Mouse (Mus musculus) brown adipose tissue, adult 24 weeks (tissue): Measurements from ENCODE around the gene N4bp2l2. TPM values are rescaled to one million over a fixed set of nuclear protein-coding genes. Genes with fewer than 3 reads are reported as not detected.

Experiments used
- H3K27ac ChIP-seq: fragments of 200-500 bp; replicated peaks from 2 replicates; pipeline ENCODE4 v1.5.1; 2012; ENCODE audit warnings: low read depth, mild to moderate bottlenecking, low read length
- H3K4me1 ChIP-seq: fragments of 200-500 bp; 2 replicates; pipeline ENCODE4 v1.6.1; 2012; ENCODE audit warnings: low read length, mixed read lengths; ENCODE audit not compliant: control insufficient read depth, insufficient read depth, insufficient read length
- H3K4me3 ChIP-seq: fragments of 200-500 bp; 2 replicates; pipeline ENCODE4 v1.5.1; 2012; ENCODE audit warnings: low read depth, mild to moderate bottlenecking, low read length, moderate library complexity; ENCODE audit not compliant: insufficient read depth
- polyA plus RNA-seq: library from polyadenylated mRNA; stranded (reverse); fragments of >200 nt; gene quantifications from 2 replicates; pipeline ENCODE4 v1.2.4, GENCODE M21; 2012; ENCODE audit not compliant: missing spikeins, insufficient read depth, insufficient read length

N4bp2l2 gene
- polyA plus RNA-seq, 1 experiment: 47.5 TPM

- Histone ChIP-seq H3K4me1 (no peaks in the 10 kb centered on the region), H3K27ac (no peak overlapping the region), H3K4me3 (no peak overlapping the region)
These were observed 47.2 kb downstream of the N4bp2l2 start for GRCm38 (mm10) chr5:150618599-150619355.

GRCm38 (mm10) chr5:150616731-150617130 lies 49.3 kb downstream of the N4bp2l2 start:
- H3K4me3 ChIP-seq: no peak overlapping the region
- H3K27ac ChIP-seq: no peak overlapping the region

DNA sequence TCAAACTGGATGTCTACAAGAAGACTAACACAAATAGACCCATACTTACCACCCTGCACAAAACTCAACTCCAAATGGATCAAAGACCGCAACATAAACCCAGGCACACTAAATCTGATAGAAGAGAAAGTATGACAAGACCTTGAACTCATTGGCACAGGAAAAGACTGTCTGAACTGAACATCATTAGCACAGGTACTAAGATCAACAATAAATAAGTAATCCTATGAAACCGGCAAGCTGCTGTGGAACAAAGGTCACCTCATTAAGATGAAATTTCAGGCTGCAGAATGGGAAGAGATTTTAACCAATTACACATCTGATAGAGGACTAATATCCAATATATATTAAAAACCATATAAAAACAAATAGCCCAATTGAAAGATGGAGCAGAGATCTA lies 49.8 kb downstream of the N4bp2l2 start:
- no peak overlapping the region for H3K27ac ChIP-seq
- peaks cover 5% of the 10 kb centered on the region; the same call in 1 of the 2 replicates for H3K4me1 ChIP-seq
- H3K4me3 ChIP-seq: no peak overlapping the region

More at GRCm38 (mm10) chr5:150616731-150617130, 49.3 kb downstream of the N4bp2l2 start:
- H3K4me1 ChIP-seq: peaks cover 3% of the 10 kb centered on the region; the same call in 1 of the 2 replicates

DNA sequence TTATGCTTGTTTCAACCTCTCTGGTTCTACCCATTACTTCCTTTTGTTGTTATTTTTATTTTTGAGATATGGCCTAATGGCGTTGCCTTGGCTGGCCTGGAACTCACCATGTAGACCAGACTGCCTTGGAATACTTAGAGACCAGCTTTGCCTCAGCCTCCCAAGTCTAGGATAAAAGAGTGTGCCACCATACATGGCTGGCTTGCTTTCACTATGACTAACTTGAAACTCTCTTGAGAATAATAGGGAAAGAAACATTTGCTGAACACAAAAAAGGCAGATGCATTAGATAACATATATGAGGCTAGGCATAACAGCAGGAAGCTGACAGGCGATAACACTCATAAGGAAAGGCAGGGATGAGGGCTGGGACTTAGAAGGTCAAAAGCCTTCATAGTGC lies 51.9 kb downstream of the N4bp2l2 start:
- peaks cover 5% of the 10 kb centered on the region; the same call in 1 of the 2 replicates for H3K4me1 ChIP-seq
- no peak overlapping the region for H3K27ac ChIP-seq
- H3K4me3 ChIP-seq: no peak overlapping the region

GRCm38 (mm10) chr5:150611697-150612096 lies 54.3 kb downstream of the N4bp2l2 start:
- peaks cover 5% of the 10 kb centered on the region; the same call in 1 of the 2 replicates for H3K4me1 ChIP-seq
- no peak overlapping the region for H3K27ac ChIP-seq
- H3K4me3 ChIP-seq: no peak overlapping the region

DNA sequence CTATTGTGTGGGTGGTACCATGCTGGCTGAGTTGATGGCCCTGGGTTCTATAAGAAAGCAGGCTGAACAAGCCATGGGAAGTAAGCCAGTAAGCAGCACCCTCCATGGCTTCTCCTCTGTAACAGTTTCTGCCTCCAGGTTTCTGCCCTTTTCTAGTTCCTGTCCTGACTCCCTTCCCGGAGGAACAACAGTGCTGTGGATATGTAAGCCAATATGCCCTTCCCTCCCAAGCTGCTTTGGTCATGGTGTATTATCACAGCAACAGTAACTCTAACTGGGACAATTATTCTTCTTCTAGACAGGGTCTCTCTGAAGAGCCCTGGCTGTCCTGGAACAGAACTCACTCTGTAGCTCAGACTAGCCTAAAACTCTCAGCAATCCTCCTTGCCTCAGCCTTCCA lies 54.8 kb downstream of the N4bp2l2 start:
- Histone ChIP-seq H3K4me3 (no peak overlapping the region), H3K4me1 (peaks cover 5% of the 10 kb centered on the region; the same call in 1 of the 2 replicates), H3K27ac (no peak overlapping the region)

DNA sequence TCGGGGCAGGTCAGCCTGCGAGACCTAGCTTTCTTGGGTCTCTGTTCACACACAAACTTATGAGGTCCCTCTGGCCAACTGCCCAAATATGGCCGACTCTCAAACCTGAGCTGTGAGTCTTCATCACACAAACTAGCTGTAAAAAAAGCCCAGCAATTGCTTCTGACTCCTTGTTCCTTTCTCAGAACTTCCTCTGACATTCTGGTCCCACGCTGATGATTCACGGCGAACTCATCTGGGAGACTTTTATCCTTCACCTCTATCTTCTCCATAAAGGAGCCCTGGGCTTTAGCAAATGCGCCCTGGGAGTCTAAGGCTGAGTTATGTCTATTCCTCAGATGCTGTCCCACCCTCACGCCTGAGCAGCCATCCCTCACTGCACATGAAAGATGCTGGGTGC lies 58.4 kb downstream of the N4bp2l2 start:
- Histone ChIP-seq H3K4me3 (no peak overlapping the region), H3K4me1 (peaks cover 5% of the 10 kb centered on the region; the same call in 1 of the 2 replicates), H3K27ac (no peak overlapping the region)

GRCm38 (mm10) chr5:150606131-150606530 lies 59.9 kb downstream of the N4bp2l2 start:
- no peak overlapping the region for H3K4me3 ChIP-seq
- no peaks in the 10 kb centered on the region for H3K4me1 ChIP-seq
- H3K27ac ChIP-seq: no peak overlapping the region

DNA sequence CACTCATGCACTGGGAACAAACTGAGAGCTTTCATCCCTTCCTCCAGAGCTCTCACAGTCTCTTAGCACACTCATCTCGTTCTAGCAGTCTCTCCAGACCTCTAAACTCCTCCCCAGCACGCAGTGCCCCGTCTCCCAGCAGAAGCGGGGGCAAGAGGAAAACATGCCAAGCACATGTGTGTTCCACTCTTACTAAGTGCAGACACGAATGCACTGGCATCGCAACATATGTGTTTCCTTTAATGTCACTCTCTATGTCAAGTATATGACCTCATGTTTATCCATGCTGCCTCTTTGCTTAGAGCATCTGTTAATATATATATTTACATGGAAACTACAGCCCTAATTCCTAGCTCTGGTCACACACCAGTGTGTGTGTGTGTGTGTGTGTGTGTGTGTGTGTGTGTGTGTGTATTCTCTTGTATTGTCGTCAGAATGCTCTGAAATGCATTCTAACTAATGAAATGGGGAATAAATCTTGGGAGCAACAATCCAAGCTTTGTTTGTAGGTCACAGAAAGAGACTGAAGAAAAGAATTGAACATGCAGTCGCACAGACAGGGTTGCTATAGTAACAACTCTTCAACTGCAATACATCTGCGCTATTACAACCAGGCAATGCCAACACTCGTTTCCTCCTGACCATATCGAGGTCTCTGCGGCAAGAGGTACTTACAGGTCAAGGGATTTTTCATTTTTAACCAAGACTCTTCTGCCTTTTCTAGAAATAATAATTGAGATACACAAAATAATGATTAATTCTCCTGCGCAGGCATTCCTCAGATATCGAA lies 64.3 kb downstream of the N4bp2l2 start:
- no peak overlapping the region for H3K4me3 ChIP-seq
- no peak overlapping the region for H3K27ac ChIP-seq
- H3K4me1 ChIP-seq: peaks cover 3% of the 10 kb centered on the region; the same call in 1 of the 2 replicates

DNA sequence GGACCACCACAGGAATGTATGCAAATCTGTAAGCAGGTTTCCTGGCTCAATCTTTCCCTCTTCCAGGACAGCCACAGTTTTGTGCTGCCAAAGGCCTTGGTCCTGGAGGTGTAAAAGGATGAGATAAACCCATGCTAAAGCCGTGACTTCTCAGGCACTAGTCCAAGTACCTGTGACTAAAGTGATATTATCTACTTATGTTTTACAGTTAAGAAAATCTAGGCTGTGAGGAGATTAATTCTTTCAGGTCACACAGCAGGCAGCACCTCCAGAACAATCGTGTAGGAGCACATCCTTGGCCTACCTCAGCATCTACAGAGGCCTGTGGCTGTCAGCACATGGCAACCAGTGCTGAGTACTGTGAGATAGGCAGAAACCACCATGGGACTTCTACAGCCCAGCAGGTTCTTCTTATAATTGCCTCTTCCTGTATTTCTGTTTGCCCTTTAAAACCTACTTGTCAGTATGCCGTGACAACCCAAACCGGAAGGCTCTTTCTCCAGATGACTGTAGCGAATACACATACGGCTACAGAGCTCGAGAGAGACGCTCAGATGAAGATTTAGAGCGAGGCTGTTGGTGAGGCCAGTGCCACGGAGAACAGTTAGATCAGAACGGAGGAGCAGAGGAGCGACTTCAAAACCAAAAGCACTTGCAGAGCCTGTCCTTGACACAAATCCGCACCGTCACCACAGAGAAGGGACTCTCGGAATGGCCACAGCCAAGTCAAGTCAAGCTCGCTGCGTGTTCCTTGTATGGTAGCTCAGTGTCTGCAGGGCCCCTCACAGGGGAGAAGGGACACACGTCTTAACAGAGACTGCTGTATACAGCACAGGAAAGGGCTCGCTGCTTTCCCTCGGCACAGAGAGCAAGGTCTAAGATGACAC lies 65.2 kb downstream of the N4bp2l2 start:
- H3K27ac ChIP-seq: peak overlapping the region; percentile 33
- peaks cover 3% of the 10 kb centered on the region; the same call in 1 of the 2 replicates for H3K4me1 ChIP-seq
- peak overlapping the region; percentile 27; the same call in 1 of the 2 replicates for H3K4me3 ChIP-seq

GRCm38 (mm10) chr5:150599301-150600294 lies 66.4 kb downstream of the N4bp2l2 start:
- Histone ChIP-seq H3K4me3 (no peak overlapping the region; the same call in 1 of the 2 replicates), H3K27ac (no peak overlapping the region)

GRCm38 (mm10) chr5:150598202-150599119 lies 67.5 kb downstream of the N4bp2l2 start:
- peak overlapping the region; percentile 23; the same call in 1 of the 2 replicates for H3K4me3 ChIP-seq
- H3K4me1 ChIP-seq: peaks cover 3% of the 10 kb centered on the region; the same call in 1 of the 2 replicates
- peak overlapping the region; percentile 8; the same call in 1 of the 2 replicates for H3K27ac ChIP-seq

More at GRCm38 (mm10) chr5:150599301-150600294, 66.4 kb downstream of the N4bp2l2 start:
- H3K4me1 ChIP-seq: peaks cover 3% of the 10 kb centered on the region; the same call in 1 of the 2 replicates

GRCm38 (mm10) chr5:150597088-150597487 lies 68.9 kb downstream of the N4bp2l2 start, which contains the start of gene N4bp2l1:
N4bp2l1 (minus strand) TSS chr5:150597188.
- peaks cover 3% of the 10 kb centered on the region; the same call in 1 of the 2 replicates for H3K4me1 ChIP-seq
- no peak within 1 kb of the TSS for H3K27ac ChIP-seq
- H3K4me3 ChIP-seq: no peak within 1 kb of the TSS
